In the genomic region with DNA sequence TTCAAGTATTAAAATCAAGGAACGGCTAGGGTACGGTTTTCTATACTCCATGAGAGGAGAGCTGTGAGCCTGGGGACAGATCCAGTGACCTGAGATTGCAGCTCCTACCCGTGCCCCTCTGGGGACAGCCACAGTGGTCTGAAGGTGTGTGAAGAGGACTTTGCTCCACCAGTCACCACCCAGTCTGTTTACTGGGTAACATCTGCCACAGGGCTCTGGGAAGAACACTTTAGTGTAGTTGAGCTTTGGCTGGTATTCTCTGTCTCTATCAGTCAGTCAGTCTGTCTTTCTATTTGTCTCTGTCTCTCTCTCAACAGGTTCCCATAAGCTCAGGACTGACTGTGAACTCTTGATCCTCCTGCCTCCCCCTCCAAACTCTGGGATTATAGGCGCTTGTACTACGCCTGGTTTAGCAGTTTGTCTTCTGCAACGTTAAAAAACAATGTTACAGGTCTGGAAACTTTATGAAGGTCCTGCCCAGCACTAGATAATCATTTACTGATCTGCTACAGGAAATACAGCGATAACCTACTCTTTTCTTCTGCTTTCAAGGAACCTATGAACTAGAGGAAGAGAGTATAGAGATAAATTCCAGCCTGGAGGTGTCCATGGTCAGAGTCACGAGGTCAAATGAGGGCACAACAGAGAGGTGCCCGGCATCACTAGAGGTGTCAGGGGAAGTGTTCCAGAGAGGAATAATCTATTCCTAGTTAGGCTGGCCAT, we compare ENCODE assay signal across 15 mouse cellular contexts. TPM values are rescaled to one million over a fixed set of nuclear protein-coding genes. Genes with fewer than 3 reads are reported as not detected.
DNase-seq lines count a peak whose midpoint lies in the region; ATAC-seq and TF ChIP-seq lines count a peak whose summit lies in the region.
"Had no signal": no experiment of that assay in that cellular context is flagged by ENCODE, and none has a peak within 500 bp of the region (broad histone marks: within the 10 kb centered on the region; RNA-seq: fewer than 3 reads in every experiment).

No protein-coding gene starts in this region.

- peak in 1 of 2 experiments; percentile 66; a peak in 3 of 4 replicates for TF ChIP-seq POLR2A in MEL (IDR thresholded peaks at IDR 0.05; ENCODE audit: control insufficient read depth in 1 of 2, insufficient read depth in 1 of 2, low read depth in 1 of 2, low read length in 2 of 2, poor library complexity in 1 of 2)

- ATAC-seq in kidney, embryonic 16.5 days (ENCODE audit: low FRiP score, low TSS enrichment) = no peak
- ATAC-seq in forebrain, postnatal 0 days = no peak; the same call in 1 of the 2 replicates
- ATAC-seq in intestine, embryonic 16.5 days = peak; percentile 88
- ATAC-seq: inflammation-experienced regulatory T-cells, adult 6 months had no signal

- H3K9ac ChIP-seq in kidney, embryonic 16.5 days (replicated peaks; ENCODE audit: low read length) = no peak overlapping the region
- H3K9ac ChIP-seq in MEL (ENCODE audit: control insufficient read depth, low read depth, low read length, poor library complexity, severe bottlenecking) = peak overlapping the region; percentile 57
- no peak overlapping the region for H3K9ac ChIP-seq in forebrain, postnatal 0 days
- no peak overlapping the region for H3K9ac ChIP-seq in intestine, embryonic 16.5 days (ENCODE audit: low read depth, low read length)
- H3K9ac ChIP-seq: embryonic facial prominence, embryonic 13.5 days; lung, embryonic 15.5 days; neural tube, embryonic 12.5 days had no signal

- H3K27ac ChIP-seq in kidney, embryonic 16.5 days (ENCODE audit: low read length) = peak overlapping the region; percentile 66
- peak overlapping the region; percentile 96 for H3K27ac ChIP-seq in MEL (ENCODE audit: control insufficient read depth, low read depth, low read length)
- no peak overlapping the region for H3K27ac ChIP-seq in forebrain, postnatal 0 days (ENCODE audit: low read depth, low read length)
- H3K27ac ChIP-seq in intestine, embryonic 16.5 days (ENCODE audit: low read length) = peak overlapping the region; percentile 82
- H3K27ac ChIP-seq: embryonic facial prominence, embryonic 13.5 days; lung, embryonic 15.5 days; neural tube, embryonic 12.5 days had no signal

- TF ChIP-seq CTCF in MEL (IDR thresholded peaks at IDR 0.05 in 2 of 3, conservative IDR thresholded peaks at IDR 0.05 in 1 of 3; ENCODE audit: control insufficient read depth in 1 of 3, insufficient read depth in 1 of 3, low read depth in 2 of 3, low read length in 3 of 3, poor library complexity in 1 of 3, severe bottlenecking in 1 of 3) = no peak
- TF ChIP-seq CTCF in forebrain, postnatal 0 days (IDR thresholded peaks at IDR 0.05; ENCODE audit: low read depth) = no peak

- no peak for DNase-seq in kidney, adult 8-10 months
- peak; percentile 84 for DNase-seq in MEL (ENCODE audit: low read depth, low spot score)
- DNase-seq in forebrain, postnatal 0 days = no peak
- no peak for DNase-seq in urinary bladder, adult 2 months (ENCODE audit: low spot score)
- DNase-seq in spleen, postnatal 36 days (ENCODE audit: low spot score in 2 of 2) = no peak
- DNase-seq: adrenal gland, adult 8-10 months; cerebellum, postnatal 25 days; retina, postnatal 1 day had no signal

- H3K9me3 ChIP-seq in kidney, embryonic 16.5 days (ENCODE audit: low read length) = no peaks in the 10 kb centered on the region
- no peaks in the 10 kb centered on the region for H3K9me3 ChIP-seq in MEL (replicated peaks; ENCODE audit: insufficient read depth, low read length)
- no peaks in the 10 kb centered on the region for H3K9me3 ChIP-seq in forebrain, postnatal 0 days (ENCODE audit: low read length)
- no peaks in the 10 kb centered on the region for H3K9me3 ChIP-seq in intestine, embryonic 16.5 days (ENCODE audit: control insufficient read depth, low read length)
- H3K9me3 ChIP-seq: embryonic facial prominence, embryonic 13.5 days; lung, embryonic 15.5 days; neural tube, embryonic 12.5 days had no signal

- H3K4me2 ChIP-seq in kidney, embryonic 16.5 days (replicated peaks; ENCODE audit: low read depth, low read length) = no peak overlapping the region
- peak overlapping the region; percentile 26; the same call in 1 of the 2 replicates for H3K4me2 ChIP-seq in forebrain, postnatal 0 days (ENCODE audit: low read depth)
- peak overlapping the region; percentile 38 for H3K4me2 ChIP-seq in intestine, embryonic 16.5 days (ENCODE audit: low read depth, low read length)
- H3K4me2 ChIP-seq: embryonic facial prominence, embryonic 13.5 days; lung, embryonic 15.5 days; neural tube, embryonic 12.5 days had no signal

- no peak for TF ChIP-seq RAD21 in MEL (IDR thresholded peaks at IDR 0.05; ENCODE audit: low read depth, low read length)

- 74% methylated on average over 9 of the region's 9 CpGs for WGBS in kidney, embryonic 16.5 days
- 63% methylated on average over 9 of the region's 9 CpGs for WGBS in forebrain, postnatal 0 days
- WGBS in intestine, embryonic 16.5 days = 55% methylated on average over 9 of the region's 9 CpGs

- no peaks in the 10 kb centered on the region; the same call in 1 of the 2 replicates for H3K79me2 ChIP-seq in MEL (ENCODE audit: control insufficient read depth, insufficient read depth, low read length, poor library complexity)

- peaks cover 8% of the 10 kb centered on the region; the same call in 1 of the 2 replicates for H3K4me1 ChIP-seq in kidney, embryonic 16.5 days (ENCODE audit: insufficient read depth, low read length)
- peaks cover 38 to 57% of the 10 kb centered on the region in 2 experiments for H3K4me1 ChIP-seq in MEL (ENCODE audit: control insufficient read depth in 1 of 2, insufficient read depth in 2 of 2, low read length in 2 of 2)
- no peaks in the 10 kb centered on the region for H3K4me1 ChIP-seq in forebrain, postnatal 0 days (ENCODE audit: insufficient read depth)
- peaks cover 4% of the 10 kb centered on the region; the same call in 1 of the 2 replicates for H3K4me1 ChIP-seq in intestine, embryonic 16.5 days (ENCODE audit: control insufficient read depth, insufficient read depth, low read length)
- H3K4me1 ChIP-seq: embryonic facial prominence, embryonic 13.5 days; neural tube, embryonic 12.5 days had no signal

- no peaks in the 10 kb centered on the region for H3K36me3 ChIP-seq in kidney, embryonic 16.5 days (ENCODE audit: insufficient read depth, low read length)
- H3K36me3 ChIP-seq in MEL (ENCODE audit: control insufficient read depth in 1 of 2, insufficient read depth in 2 of 2, low read length in 2 of 2) = peaks cover 0 to 53% of the 10 kb centered on the region in 2 experiments; a peak in 2 of 4 replicates
- no peaks in the 10 kb centered on the region for H3K36me3 ChIP-seq in forebrain, postnatal 0 days (ENCODE audit: insufficient read depth)
- no peaks in the 10 kb centered on the region for H3K36me3 ChIP-seq in intestine, embryonic 16.5 days (ENCODE audit: control insufficient read depth, insufficient read depth, low read length)
- H3K36me3 ChIP-seq: embryonic facial prominence, embryonic 13.5 days; lung, embryonic 15.5 days; neural tube, embryonic 12.5 days had no signal

- H3K4me3 ChIP-seq in kidney, embryonic 16.5 days (ENCODE audit: low read length) = no peak overlapping the region
- H3K4me3 ChIP-seq in MEL (ENCODE audit: control insufficient read depth in 1 of 2, insufficient read depth in 1 of 2, low read depth in 2 of 2, low read length in 2 of 2) = peak overlapping the region; percentile 45 to 58
- H3K4me3 ChIP-seq in forebrain, postnatal 0 days (ENCODE audit: low read depth, low read length) = no peak overlapping the region
- 0 out of 2 replicates have a peak overlapping the region, but pooled peaks have one; percentile 15 for H3K4me3 ChIP-seq in intestine, embryonic 16.5 days (ENCODE audit: low read length)
- H3K4me3 ChIP-seq: embryonic facial prominence, embryonic 13.5 days; lung, embryonic 15.5 days; neural tube, embryonic 12.5 days had no signal

- peak; percentile 96 to 98 for TF ChIP-seq EP300 in MEL (IDR thresholded peaks at IDR 0.05; ENCODE audit: low read depth in 1 of 2, low read length in 2 of 2)

- H3K27me3 ChIP-seq in kidney, embryonic 16.5 days (ENCODE audit: insufficient read depth, low read length) = no peaks in the 10 kb centered on the region
- no peaks in the 10 kb centered on the region for H3K27me3 ChIP-seq in MEL (ENCODE audit: control insufficient read depth in 1 of 2, insufficient read depth in 2 of 2, low read length in 2 of 2)
- H3K27me3 ChIP-seq in forebrain, postnatal 0 days (ENCODE audit: insufficient read depth, low read length) = no peaks in the 10 kb centered on the region
- no peaks in the 10 kb centered on the region for H3K27me3 ChIP-seq in intestine, embryonic 16.5 days (replicated peaks; ENCODE audit: control insufficient read depth, insufficient read depth, low read length)
- H3K27me3 ChIP-seq: CH12.LX; embryonic facial prominence, embryonic 13.5 days; lung, embryonic 15.5 days; neural tube, embryonic 12.5 days had no signal

TF ChIP-seq in MEL, 35 proteins besides CTCF, POLR2A, EP300 and RAD21 (continues in another document):
- TF ChIP-seq MAZ (IDR thresholded peaks at IDR 0.05; ENCODE audit: low read depth, low read length) (0 out of 2 replicates have a peak, but pooled peaks have one; percentile 74), NRF1 (IDR thresholded peaks at IDR 0.05; ENCODE audit: insufficient read depth, low read depth, low read length, poor library complexity, severe bottlenecking) (no peak), ZMIZ1 (IDR thresholded peaks at IDR 0.05; ENCODE audit: low read depth, low read length) (peak; percentile 69; the same call in 1 of the 2 replicates), MEF2A (IDR thresholded peaks at IDR 0.05; ENCODE audit: extremely low read depth, insufficient replicate concordance, low read depth, low read length, poor library complexity, severe bottlenecking) (no peak), USF1 (IDR thresholded peaks at IDR 0.05; ENCODE audit: low read depth, low read length) (peak; percentile 83), USF2 (IDR thresholded peaks at IDR 0.05; ENCODE audit: borderline replicate concordance in 1 of 2, insufficient read depth in 1 of 2, low read depth in 1 of 2, low read length in 2 of 2) (no peak), TAL1 (IDR thresholded peaks at IDR 0.05; ENCODE audit: low read length) (peak; percentile 49), POLR2AphosphoS5 (IDR thresholded peaks at IDR 0.05; ENCODE audit: borderline replicate concordance, low read depth, low read length) (no peak), SMC3 (IDR thresholded peaks at IDR 0.05; ENCODE audit: low read depth, low read length) (no peak), NELFE (IDR thresholded peaks at IDR 0.05; ENCODE audit: low read depth, low read length) (peak; percentile 36; the same call in 1 of the 2 replicates)

RNA-seq across cellular contexts. Expression of gene Slc38a2, which starts 50.2 kb away (rescaled TPM):
- polyA plus RNA-seq in kidney, embryonic 16.5 days (2015; fragmentation: Nextera tagmentation; extraction: Ambion mirVana) = 140 and 150 TPM in 2 replicates
- total RNA-seq in MEL (2012; rRNA removed) = 80.6 and 150 TPM in 2 replicates
- polyA plus RNA-seq in MEL (2012; ENCODE audit: insufficient read depth in 1 of 2, insufficient read length in 2 of 2, low read depth in 1 of 2, low replicate concordance in 2 of 2, missing spikeins in 1 of 2) = 100 to 1,000 TPM; 177 to 590 TPM
- 80.9 and 107 TPM in 2 replicates for total RNA-seq in forebrain, postnatal 0 days (2014; rRNA removed)
- polyA plus RNA-seq in forebrain, postnatal 0 days (2015; fragmentation: Nextera tagmentation; extraction: Ambion mirVana) = 69.8 and 78.4 TPM in 2 replicates
- polyA plus RNA-seq in intestine, embryonic 16.5 days (2015; fragmentation: Nextera tagmentation; extraction: Ambion mirVana) = 74.2 and 78.7 TPM in 2 replicates
- polyA plus RNA-seq in urinary bladder, adult 2 months (2012; rRNA removed) = 89.3 and 90.6 TPM in 2 replicates

Comparison
In these comparisons a context has a peak if more than half of its experiments do, and no peak if none do; other contexts are left out.
1. H3K4me3 ChIP-seq: peak in MEL (2 of 2) and intestine, embryonic 16.5 days (single experiment); none in kidney, embryonic 16.5 days (single experiment) and forebrain, postnatal 0 days (single experiment).